ENCODE assay signal across 14 mouse cellular contexts in genomic region chr14:20081084-20081483, GRCm38 (mm10). TPM values are rescaled to one million over a fixed set of nuclear protein-coding genes. Genes with fewer than 3 reads are reported as not detected.
DNase-seq lines count a peak whose midpoint lies in the region; ATAC-seq and TF ChIP-seq lines count a peak whose summit lies in the region.
"Had no signal": no experiment of that assay in that cellular context is flagged by ENCODE, and none has a peak within 500 bp of the region (broad histone marks: within the 10 kb centered on the region; RNA-seq: fewer than 3 reads in every experiment).

No protein-coding gene starts in this region.

- H3K27me3 ChIP-seq in kidney, postnatal 0 days (ENCODE audit: insufficient read depth, low read length): no peaks in the 10 kb centered on the region
- no peaks in the 10 kb centered on the region for H3K27me3 ChIP-seq in liver, embryonic 11.5 days (replicated peaks; ENCODE audit: control insufficient read depth, insufficient read depth, low read length)
- no peaks in the 10 kb centered on the region for H3K27me3 ChIP-seq in stomach, postnatal 0 days (ENCODE audit: control insufficient read depth, insufficient read depth, low read length)
- H3K27me3 ChIP-seq: heart, embryonic 12.5 days had no signal

- 0 out of 2 replicates have a peak overlapping the region, but pooled peaks have one; percentile 4 for H3K9ac ChIP-seq in kidney, postnatal 0 days (ENCODE audit: low read depth, low read length)
- no peak overlapping the region for H3K9ac ChIP-seq in liver, embryonic 11.5 days (ENCODE audit: low read depth, low read length)
- H3K9ac ChIP-seq in stomach, postnatal 0 days (ENCODE audit: low read length): no peak overlapping the region
- H3K9ac ChIP-seq: liver, embryonic 14.5 days had no signal

- TF ChIP-seq POLR2A in bone marrow macrophage, adult 2 months (IDR thresholded peaks at IDR 0.05; ENCODE audit: borderline replicate concordance, low read depth, low read length): no peak

- no peak for DNase-seq in kidney, postnatal 0 days (ENCODE audit: low spot score)
- DNase-seq in kidney, postnatal 25 days: no peak
- no peak for DNase-seq in liver, embryonic 11.5 days (ENCODE audit: low spot score)
- no peak for DNase-seq in stomach, postnatal 0 days (ENCODE audit: low spot score)
- no peak for DNase-seq in adrenal gland, postnatal 10 days
- DNase-seq in heart, adult 18-20 months: no peak
- DNase-seq: adrenal gland, postnatal 25 days; cerebellum, postnatal 10 days; gastrocnemius, postnatal 14 days; right cerebral cortex, adult 18-20 months had no signal

- TF ChIP-seq CTCF in kidney, postnatal 0 days (IDR thresholded peaks at IDR 0.05; ENCODE audit: low read depth): no peak
- no peak for TF ChIP-seq CTCF in bone marrow macrophage, adult 2 months (IDR thresholded peaks at IDR 0.05; ENCODE audit: low read depth, low read length)
- TF ChIP-seq CTCF in stomach, postnatal 0 days (IDR thresholded peaks at IDR 0.05; ENCODE audit: low read depth): no peak

- WGBS in kidney, postnatal 0 days: 62% methylated on average over 1 of the region's 1 CpGs
- WGBS in liver, embryonic 11.5 days: 67% methylated on average over 1 of the region's 1 CpGs
- 50% methylated on average over 1 of the region's 1 CpGs for WGBS in stomach, postnatal 0 days

- peaks cover 20% of the 10 kb centered on the region for H3K4me1 ChIP-seq in kidney, postnatal 0 days (replicated peaks; ENCODE audit: insufficient read depth, low read length)
- peaks cover 27% of the 10 kb centered on the region for H3K4me1 ChIP-seq in bone marrow macrophage, adult 2 months (ENCODE audit: control insufficient read depth, insufficient read depth, low read length)
- H3K4me1 ChIP-seq in liver, embryonic 11.5 days (replicated peaks; ENCODE audit: control insufficient read depth, insufficient read depth, low read length): peaks cover 29% of the 10 kb centered on the region
- peaks cover 8% of the 10 kb centered on the region for H3K4me1 ChIP-seq in stomach, postnatal 0 days (replicated peaks; ENCODE audit: control insufficient read depth, insufficient read depth)

- H3K36me3 ChIP-seq in kidney, postnatal 0 days (ENCODE audit: insufficient read depth, low read length): 0 out of 2 replicates have a peak, but pooled peaks cover 3% of the 10 kb centered on the region
- no peaks in the 10 kb centered on the region for H3K36me3 ChIP-seq in liver, embryonic 11.5 days (ENCODE audit: control insufficient read depth, insufficient read depth, low read length)
- H3K36me3 ChIP-seq in stomach, postnatal 0 days (ENCODE audit: control insufficient read depth, insufficient read depth, low read length): no peaks in the 10 kb centered on the region; the same call in 1 of the 2 replicates

- H3K4me2 ChIP-seq in kidney, postnatal 0 days (ENCODE audit: low read length): 0 out of 2 replicates have a peak overlapping the region, but pooled peaks have one; percentile 79
- peak overlapping the region; percentile 12; the same call in 1 of the 2 replicates for H3K4me2 ChIP-seq in liver, embryonic 11.5 days
- no peak overlapping the region for H3K4me2 ChIP-seq in stomach, postnatal 0 days (replicated peaks; ENCODE audit: low read depth)

- no peak for TF ChIP-seq EP300 in stomach, postnatal 0 days (optimal IDR thresholded peaks at IDR 0.05)

- no peaks in the 10 kb centered on the region for H3K9me3 ChIP-seq in kidney, postnatal 0 days (replicated peaks; ENCODE audit: low read length)
- H3K9me3 ChIP-seq in liver, embryonic 11.5 days (ENCODE audit: control insufficient read depth, low read length): no peaks in the 10 kb centered on the region
- H3K9me3 ChIP-seq in stomach, postnatal 0 days (ENCODE audit: control insufficient read depth, low read length): no peaks in the 10 kb centered on the region
- H3K9me3 ChIP-seq: heart, embryonic 12.5 days had no signal

- ATAC-seq in kidney, postnatal 0 days (replicated peaks; ENCODE audit: low FRiP score, low read depth): no peak
- no peak for ATAC-seq in liver, embryonic 11.5 days (replicated peaks; ENCODE audit: low FRiP score)
- no peak for ATAC-seq in stomach, postnatal 0 days (ENCODE audit: low FRiP score, low TSS enrichment)
- ATAC-seq: forebrain, embryonic 16.5 days had no signal

- no peak overlapping the region for H3K27ac ChIP-seq in kidney, postnatal 0 days
- no peak overlapping the region; the same call in 1 of the 2 replicates for H3K27ac ChIP-seq in bone marrow macrophage, adult 2 months (ENCODE audit: insufficient read depth, low read depth, low read length)
- peak overlapping the region; percentile 96; the same call in 1 of the 2 replicates for H3K27ac ChIP-seq in liver, embryonic 11.5 days (ENCODE audit: low read depth, low read length)
- H3K27ac ChIP-seq in stomach, postnatal 0 days (replicated peaks): peak overlapping the region; percentile 58
- H3K27ac ChIP-seq: liver, embryonic 14.5 days had no signal

- no peak overlapping the region for H3K4me3 ChIP-seq in kidney, postnatal 0 days (replicated peaks; ENCODE audit: low read depth, low read length)
- peak overlapping the region; percentile 78; the same call in 1 of the 2 replicates for H3K4me3 ChIP-seq in bone marrow macrophage, adult 2 months (ENCODE audit: insufficient read depth, low read length)
- H3K4me3 ChIP-seq in liver, embryonic 11.5 days (ENCODE audit: low read depth, low read length): no peak overlapping the region
- H3K4me3 ChIP-seq in stomach, postnatal 0 days (ENCODE audit: low read depth, low read length): no peak overlapping the region
- H3K4me3 ChIP-seq: heart, embryonic 12.5 days had no signal

RNA-seq across cellular contexts. Expression of gene Saysd1, which starts 57.2 kb away (rescaled TPM):
- 18.1 and 19.3 TPM in 2 replicates for polyA plus RNA-seq in kidney, postnatal 0 days (2015; fragmentation: Nextera tagmentation; extraction: Ambion mirVana)
- polyA plus RNA-seq in bone marrow macrophage, adult 2 months (2012; ENCODE audit: insufficient read depth, insufficient read length, missing spikeins): 9.4 and 9.8 TPM in 2 replicates
- 7.7 TPM in 2 replicates for polyA plus RNA-seq in liver, embryonic 11.5 days (2014; fragmentation: Nextera tagmentation; extraction: Ambion mirVana)
- polyA plus RNA-seq in stomach, postnatal 0 days (2015; fragmentation: Nextera tagmentation; extraction: Ambion mirVana): 14.2 and 15.4 TPM in 2 replicates
- 1 to 10 TPM; 4.5 to 6.5 TPM for total RNA-seq in adrenal gland, postnatal 10 days (2021)
- 1 to 10 TPM; 3.5 to 3.6 TPM for total RNA-seq in heart, adult 18-20 months (2021)

Comparison
In these comparisons a context has a peak if more than half of its experiments do, and no peak if none do; other contexts are left out.
1. H3K27ac ChIP-seq: peak in liver, embryonic 11.5 days (single experiment) and stomach, postnatal 0 days (single experiment); none in kidney, postnatal 0 days (single experiment) and bone marrow macrophage, adult 2 months (single experiment).